Mouse (Mus musculus) limb, embryonic 14.5 days (tissue): Measurements from ENCODE around the gene Adipor1. TPM values are rescaled to one million over a fixed set of nuclear protein-coding genes. Genes with fewer than 3 reads are reported as not detected.

Experiments
- ATAC-seq: fragments of 200-750 bp; cut with Nextera tagmentation; 2 replicates; pipeline ENCODE4 v1.8.0; 2017; ENCODE audit warnings: low read depth, moderate number of reproducible peaks, moderate TSS enrichment; ENCODE audit not compliant: low FRiP score
- DNase-seq: peaks from one replicate; pipeline ENCODE4 v3.0.0-alpha.2; 2015; ENCODE audit warnings: low spot score
- H3K27ac ChIP-seq: fragments of 300-500 bp; sonication (generic); replicated peaks from 2 replicates; pipeline ENCODE4 v1.5.1; 2014; ENCODE audit warnings: low read depth, mild to moderate bottlenecking, low read length, moderate library complexity, mixed read lengths
- H3K27me3 ChIP-seq: fragments of 300-500 bp; sonication (generic); 2 replicates; pipeline ENCODE4 v1.6.1; 2014; ENCODE audit warnings: low read length, mixed read lengths; ENCODE audit not compliant: control insufficient read depth, insufficient read depth
- H3K36me3 ChIP-seq: fragments of 300-500 bp; sonication (generic); 2 replicates; pipeline ENCODE4 v1.6.1; 2014; ENCODE audit warnings: mild to moderate bottlenecking, low read length, moderate library complexity, mixed read lengths; ENCODE audit not compliant: control insufficient read depth, insufficient read depth
- H3K4me1 ChIP-seq: fragments of 300-500 bp; sonication (generic); 2 replicates; pipeline ENCODE4 v1.6.1; 2014; ENCODE audit warnings: antibody characterized with exemption, low read length, mixed read lengths; ENCODE audit not compliant: control insufficient read depth, insufficient read depth
- H3K4me2 ChIP-seq: fragments of 300-500 bp; sonication (generic); replicated peaks from 2 replicates; pipeline ENCODE4 v1.6.1; 2014; ENCODE audit warnings: low read depth, mild to moderate bottlenecking, low read length, moderate library complexity; ENCODE audit not compliant: severe bottlenecking
- H3K4me3 ChIP-seq: fragments of 300-500 bp; sonication (generic); replicated peaks from 2 replicates; pipeline ENCODE4 v1.5.1; 2014; ENCODE audit warnings: low read length
- H3K9ac ChIP-seq: fragments of 300-500 bp; sonication (generic); 2 replicates; pipeline ENCODE4 v1.6.1; 2014; ENCODE audit warnings: mild to moderate bottlenecking, low read depth, low read length, moderate library complexity; ENCODE audit not compliant: severe bottlenecking
- H3K9me3 ChIP-seq: fragments of 300-500 bp; sonication (generic); 2 replicates; pipeline ENCODE4 v1.6.1; 2016; ENCODE audit warnings: low read length; ENCODE audit not compliant: control insufficient read depth
- POLR2A ChIP-seq: fragments of 200-500 bp; IDR thresholded peaks from 2 replicates; pipeline ENCODE4 v1.8.0; 2012; ENCODE audit warnings: inconsistent platforms, mild to moderate bottlenecking, moderate library complexity, borderline replicate concordance; ENCODE audit not compliant: insufficient read depth, insufficient read length; ENCODE audit errors: extremely low read depth
- WGBS: fragments of 180-500 bp; shearing (Covaris S2); extraction: QIAGEN DNeasy Blood & Tissue Kit; methylation state at CpG from one replicate; pipeline ENCODE4 v1.1.7; 2014; 5-methylcytosine and 5-hydroxymethylcytosine counted together
- polyA plus RNA-seq, 2 experiments: library from polyadenylated mRNA; depleted of rRNA in 1 of 2; stranded (reverse) in 1 of 2; unstranded in 1 of 2; fragments of >200 nt; fragmentation: Nextera tagmentation in 1 of 2; extraction: Ambion mirVana in 1 of 2; gene quantifications; 2 replicates each; pipeline versions ENCODE4 v1.2.1 to v1.2.3; 2012 to 2014

Gene Adipor1
- polyA plus RNA-seq, 2 experiments, result 74.9 to 92.1 TPM

DNA sequence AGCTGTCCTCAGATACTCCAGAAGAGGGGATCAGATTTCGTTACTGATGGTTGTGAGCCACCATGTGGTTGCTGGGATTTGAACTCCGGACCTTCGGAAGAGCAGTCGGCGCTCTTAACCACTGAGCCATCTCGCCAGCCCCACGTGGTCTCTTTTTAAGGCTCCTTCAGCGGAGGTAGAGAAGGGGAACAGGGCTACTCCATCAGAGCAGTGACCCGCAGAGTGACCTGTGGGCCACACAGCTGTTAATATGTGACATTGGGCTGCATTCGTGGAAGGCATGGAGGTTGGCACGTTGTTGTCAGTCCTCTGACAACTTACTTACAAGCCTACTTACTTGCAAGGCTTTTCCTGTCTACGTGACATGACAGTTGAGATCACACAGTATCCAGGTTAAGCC is 17.0 kb upstream of the Adipor1 start:
- Histone ChIP-seq H3K27me3 (no peaks in the 10 kb centered on the region), H3K9ac (no peak overlapping the region), H3K4me3 (no peak overlapping the region), H3K36me3 (no peaks in the 10 kb centered on the region), H3K27ac (no peak overlapping the region), H3K4me1 (no peaks in the 10 kb centered on the region), H3K4me2 (no peak overlapping the region), H3K9me3 (no peaks in the 10 kb centered on the region)
- peak; percentile 1 for DNase-seq
- ATAC-seq, result no peak
- 89% methylated on average over 12 of the region's 12 CpGs for WGBS
- TF ChIP-seq POLR2A, result no peak

DNA sequence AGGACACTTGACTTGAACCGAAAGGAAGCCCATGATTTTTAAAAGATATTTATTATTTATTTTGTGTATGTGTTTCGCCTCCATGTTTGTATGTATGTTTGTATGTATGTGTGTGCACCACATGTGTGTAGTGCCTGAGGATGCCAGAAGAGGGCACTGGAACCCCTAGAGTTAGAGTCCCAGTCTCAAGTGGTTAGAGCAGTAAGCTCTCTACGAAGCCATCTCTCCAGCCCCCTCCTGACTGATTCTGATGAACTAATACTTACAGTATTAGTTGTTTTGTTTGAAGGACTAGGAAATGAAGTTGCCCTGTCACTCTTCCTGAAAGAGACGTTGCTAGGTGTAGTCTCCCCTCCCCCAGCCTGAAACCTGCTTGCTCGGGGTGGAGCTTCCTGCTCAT is 15.4 kb upstream of the Adipor1 start:
- H3K9ac ChIP-seq, result no peak overlapping the region
- no peaks in the 10 kb centered on the region for H3K9me3 ChIP-seq
- no peak for ATAC-seq
- H3K4me2 ChIP-seq, result no peak overlapping the region
- DNase-seq, result peak; percentile 2
- no peak for TF ChIP-seq POLR2A
- H3K27me3 ChIP-seq, result no peaks in the 10 kb centered on the region
- H3K4me1 ChIP-seq, result no peaks in the 10 kb centered on the region
- no peak overlapping the region for H3K4me3 ChIP-seq
- H3K36me3 ChIP-seq, result no peaks in the 10 kb centered on the region
- no peak overlapping the region for H3K27ac ChIP-seq
- 63% methylated on average over 5 of the region's 5 CpGs for WGBS

- Histone ChIP-seq H3K4me3 (peak within 1 kb of the TSS; percentile 78), H3K27ac (peak within 1 kb of the TSS; percentile 59), H3K9ac (peak within 1 kb of the TSS; percentile 73), H3K36me3 (peaks cover 32% of the 10 kb centered on the region), H3K4me1 (peaks cover 9% of the 10 kb centered on the region), H3K4me2 (peak within 1 kb of the TSS; percentile 82), H3K9me3 (no peaks in the 10 kb centered on the region), H3K27me3 (no peaks in the 10 kb centered on the region)
- DNase-seq (peak; percentile 90), ATAC-seq (peak; percentile 98)
- TF ChIP-seq POLR2A, result 0 out of 2 replicates have a peak, but pooled peaks have one; percentile 69
- WGBS, result under 1% methylated on average over 43 of the region's 43 CpGs
Observed at GRCm38 (mm10) chr1:134405509-134406413, 9.4 kb upstream of the Adipor1 start, which contains the start of gene Cyb5r1. TSS of gene Cyb5r1 (plus strand) at chr1:134405559.

DNA sequence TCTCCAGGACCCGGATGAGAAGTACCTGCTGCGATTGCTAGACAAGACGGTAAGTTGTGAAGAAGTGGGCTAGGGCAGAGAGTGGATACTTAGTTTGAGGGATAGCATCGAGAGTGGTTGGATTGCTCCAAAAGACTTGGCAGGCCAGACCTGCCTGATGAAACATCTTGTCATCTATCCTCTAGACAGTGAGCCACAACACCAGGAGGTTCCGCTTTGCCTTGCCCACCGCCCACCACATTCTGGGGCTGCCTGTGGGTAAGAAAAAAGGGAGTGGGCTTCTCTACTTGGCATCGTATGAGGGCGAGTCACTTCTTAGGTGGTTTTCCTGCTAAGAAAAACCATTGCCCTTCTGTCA is 8.8 kb upstream of the Adipor1 start:
- 24% methylated on average over 8 of the region's 8 CpGs for WGBS
- Histone ChIP-seq H3K4me3 (peak overlapping the region; percentile 78), H3K4me1 (peaks cover 9% of the 10 kb centered on the region), H3K27me3 (no peaks in the 10 kb centered on the region), H3K4me2 (peak overlapping the region; percentile 82), H3K27ac (no peak overlapping the region), H3K9ac (peak overlapping the region; percentile 73), H3K36me3 (peaks cover 35% of the 10 kb centered on the region), H3K9me3 (no peaks in the 10 kb centered on the region)
- TF ChIP-seq POLR2A, result no peak
- DNase-seq (no peak), ATAC-seq (no peak)

DNA sequence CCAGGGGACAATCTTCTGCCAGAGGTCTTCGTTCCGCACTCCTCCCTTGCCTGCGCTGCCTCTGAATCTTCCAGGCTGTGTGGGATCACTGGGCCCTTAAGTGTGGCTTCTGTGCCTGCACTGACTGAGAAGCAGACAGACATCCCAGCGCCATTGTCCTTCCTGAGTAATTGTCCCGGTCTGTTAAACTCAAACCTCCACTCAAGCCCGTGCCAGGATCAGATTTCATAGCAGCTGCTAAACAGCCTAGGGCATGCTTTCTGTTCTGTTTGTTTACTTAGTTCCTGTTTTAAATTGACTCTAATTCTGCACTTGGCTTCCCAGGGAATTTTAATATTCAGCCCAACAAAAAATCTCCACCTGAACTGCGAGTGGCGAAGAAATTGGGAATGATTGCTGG is 7.1 kb upstream of the Adipor1 start:
- ATAC-seq (no peak), DNase-seq (no peak)
- no peak overlapping the region for H3K4me2 ChIP-seq
- no peak overlapping the region; the same call in 1 of the 2 replicates for H3K9ac ChIP-seq
- H3K27me3 ChIP-seq, result no peaks in the 10 kb centered on the region
- H3K9me3 ChIP-seq, result no peaks in the 10 kb centered on the region
- TF ChIP-seq POLR2A, result no peak
- H3K27ac ChIP-seq, result no peak overlapping the region
- peaks cover 9% of the 10 kb centered on the region for H3K4me1 ChIP-seq
- H3K4me3 ChIP-seq, result no peak overlapping the region
- H3K36me3 ChIP-seq, result peaks cover 35% of the 10 kb centered on the region
- 58% methylated on average over 8 of the region's 8 CpGs for WGBS
